Mouse (Mus musculus) kidney, adult 8-10 months (tissue): ENCODE data around the gene Dpp3.
"Not testable (repeated sequence)": the region's sequence is repeated elsewhere in the genome, so short reads cannot be mapped to it uniquely, and the experiment has no call there.

Experiments
- DNase-seq, 2 experiments: peaks; one replicate each; pipeline ENCODE4 v3.0.0; 2022

Dpp3 gene

DNA sequence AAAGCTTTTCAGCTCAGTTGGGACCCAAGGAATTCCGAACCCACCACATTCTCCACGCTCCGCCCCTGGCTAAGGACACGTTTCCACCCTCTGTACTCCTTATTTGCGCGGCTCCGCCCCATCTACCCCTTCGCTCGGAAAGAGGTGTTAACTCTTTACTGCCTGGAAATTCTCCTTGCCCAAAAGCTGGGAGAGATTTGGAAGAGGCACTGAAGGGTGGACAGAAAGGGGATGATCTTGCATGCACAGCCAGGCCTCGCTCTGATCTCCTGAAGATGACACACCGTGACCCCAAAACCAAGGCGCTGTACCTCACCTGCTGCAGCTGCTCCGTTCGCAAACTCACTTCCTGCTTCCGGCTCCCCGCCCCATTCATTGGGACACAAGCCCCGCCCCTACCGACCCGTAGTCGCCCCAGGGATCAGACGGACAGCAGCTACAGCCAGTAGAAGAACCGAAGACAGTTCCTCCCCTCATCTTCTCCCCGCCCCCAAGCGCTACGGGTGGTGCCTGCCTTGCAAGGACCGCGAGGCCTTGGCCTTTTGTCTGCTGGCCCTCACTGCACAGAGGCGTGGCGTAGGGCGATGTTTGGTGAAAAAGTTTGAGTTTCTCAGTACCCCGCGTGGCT, at the start of gene Dpp3:
Gene Dpp3, minus strand, starts transcription at position 384 of the 628 bp plus-strand sequence.
- DNase-seq: peak; percentile 98 to 99

DNA sequence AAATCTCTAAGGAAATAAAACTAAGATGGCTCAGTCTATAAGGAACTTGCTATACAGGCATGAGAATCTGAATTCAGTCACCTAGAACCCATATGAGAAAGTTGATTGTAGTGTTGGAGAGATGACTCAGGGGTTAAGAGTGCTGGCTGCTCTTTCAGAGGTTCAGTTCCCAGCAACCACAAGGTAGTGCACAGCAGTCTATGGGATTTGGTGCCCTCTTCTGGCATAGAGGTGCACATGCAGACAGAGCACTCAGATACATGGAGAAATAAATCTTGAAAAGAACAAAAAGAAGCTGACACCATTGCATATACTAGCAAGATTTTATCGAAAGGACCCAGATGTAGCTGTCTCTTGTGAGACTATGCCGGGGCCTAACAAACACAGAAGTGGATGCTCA, 40.1 kb upstream of the Dpp3 start:
- DNase-seq: no peak

DNA sequence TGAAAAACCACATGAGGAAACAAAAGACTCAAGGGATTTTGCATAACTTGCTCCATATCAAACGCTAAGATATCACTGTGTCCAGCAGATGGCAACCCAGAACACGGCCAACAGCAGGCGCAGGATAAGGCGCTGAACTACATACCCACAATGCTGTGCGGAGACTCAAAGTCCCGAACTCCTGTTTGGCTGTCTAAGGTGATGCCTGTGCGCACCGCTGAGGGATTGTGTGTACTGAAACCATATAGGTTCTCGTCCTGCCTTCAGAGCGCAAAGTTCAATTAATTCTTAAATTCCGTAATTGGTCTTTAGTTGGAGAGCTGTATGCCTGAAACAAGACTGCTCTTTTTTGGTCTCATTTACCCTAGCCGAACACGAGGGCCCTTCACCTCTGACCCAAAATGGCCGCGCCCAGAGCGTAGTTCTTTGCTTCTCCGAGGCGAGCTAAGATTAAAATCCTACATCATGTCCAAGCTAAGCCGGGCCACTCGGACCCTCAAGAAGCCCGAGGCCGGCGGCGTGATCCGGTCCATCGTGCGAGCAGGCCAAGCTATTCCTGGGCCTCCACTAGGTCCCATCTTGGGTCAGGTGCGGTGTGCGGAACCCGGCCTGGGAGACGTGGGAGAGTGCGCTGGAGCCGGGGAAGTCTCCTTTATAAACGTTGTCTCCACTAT, 34.0 kb upstream of the Dpp3 start, which contains the start of gene Mrpl11:
Gene Mrpl11, plus strand, starts transcription at position 220 of the 674 bp plus-strand sequence.
- DNase-seq: peak; percentile 91 to 94

DNA sequence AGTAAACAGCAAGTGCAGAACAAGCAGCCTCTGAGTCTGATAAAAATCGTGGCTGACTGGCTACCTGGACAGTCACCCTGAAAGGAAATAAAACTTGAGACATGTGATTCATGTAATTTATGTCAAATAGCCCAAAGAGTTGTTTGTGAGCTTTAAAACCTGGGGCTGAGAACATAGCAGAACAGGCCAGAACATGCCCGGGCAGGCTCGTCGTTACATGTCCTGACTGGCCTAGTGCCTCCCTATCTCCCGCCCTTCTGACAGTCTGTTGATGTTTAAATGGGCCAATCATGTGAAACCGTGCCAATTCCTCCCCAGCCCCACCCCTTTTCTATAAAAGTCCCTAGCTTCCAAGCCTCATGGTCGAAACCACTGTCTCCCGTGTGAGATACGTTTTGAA, 20.6 kb upstream of the Dpp3 start:
- DNase-seq: not testable (repeated sequence)

DNA sequence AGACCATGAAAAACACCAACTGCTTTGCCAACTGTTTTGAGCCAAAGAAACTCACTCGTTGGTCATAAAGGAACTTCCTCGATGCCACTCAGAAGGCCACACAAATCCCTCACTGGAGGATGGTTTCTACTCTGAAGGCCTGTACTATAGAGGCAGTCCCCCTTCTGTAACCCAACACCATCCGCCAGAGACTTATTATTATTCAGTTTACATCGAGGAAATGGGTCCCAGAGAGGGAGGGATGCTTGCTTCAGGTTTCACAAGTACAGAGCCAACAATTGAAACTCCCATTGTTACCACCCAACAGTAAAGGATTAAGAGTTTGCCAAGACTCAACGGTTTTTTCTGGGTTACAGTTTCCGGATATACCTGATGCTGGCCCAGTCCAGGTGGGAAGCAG, 17.5 kb upstream of the Dpp3 start:
- DNase-seq: no peak

DNA sequence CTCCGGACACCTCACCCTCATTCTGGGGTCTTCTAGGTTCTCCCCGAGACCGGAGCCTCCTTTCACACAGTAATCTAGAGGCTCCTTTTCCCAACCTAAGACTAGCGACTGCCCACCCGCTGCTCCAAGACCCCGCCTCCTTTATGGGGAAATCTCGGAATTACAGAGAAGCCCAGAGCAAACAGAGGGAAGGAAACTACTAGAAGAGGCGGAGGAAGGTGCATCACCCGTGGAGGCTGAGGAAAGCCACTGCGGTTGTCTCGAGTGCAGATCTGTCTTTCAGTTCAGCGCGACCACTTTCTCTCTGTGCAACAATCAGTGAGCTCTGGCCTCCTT, 15.1 kb upstream of the Dpp3 start:
- no peak for DNase-seq

DNA sequence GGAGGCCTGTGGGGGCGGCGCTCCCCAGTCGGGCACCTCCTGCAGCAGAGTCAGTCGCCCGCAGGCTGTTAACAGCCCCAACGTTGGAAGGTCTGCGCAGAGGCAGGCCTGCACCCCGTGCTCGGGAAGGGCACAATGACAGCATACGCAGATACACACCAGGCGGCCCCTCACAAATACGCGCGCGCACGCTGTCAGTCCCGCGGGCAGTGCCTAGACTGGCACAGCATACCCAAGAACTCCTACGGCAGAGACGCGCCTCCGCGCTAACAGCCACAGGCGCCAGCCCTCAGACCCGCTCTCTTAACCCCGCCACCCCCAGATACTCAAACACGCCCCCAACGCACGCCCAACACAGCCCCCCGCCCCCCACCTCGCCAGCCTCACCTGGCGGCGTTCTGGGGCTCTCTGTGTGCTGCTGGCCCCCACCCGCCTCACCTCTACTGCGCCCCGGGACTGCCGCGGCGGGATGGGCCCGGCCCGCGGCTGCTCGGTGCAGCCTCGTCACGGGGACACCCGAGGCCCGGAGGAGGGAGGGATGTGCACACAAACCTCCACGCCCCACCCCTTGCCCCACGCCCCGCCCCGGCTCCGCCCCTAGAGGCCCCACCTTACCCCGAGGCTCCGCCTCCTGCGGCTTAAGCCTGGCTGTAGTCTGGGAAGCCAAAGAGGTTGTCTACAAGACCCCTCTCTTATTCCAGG, 14.6 kb upstream of the Dpp3 start, which contains the start of gene Peli3:
Gene Peli3, minus strand, starts transcription at position 577 of the 702 bp plus-strand sequence.
- DNase-seq: peak; percentile 51 to 63

DNA sequence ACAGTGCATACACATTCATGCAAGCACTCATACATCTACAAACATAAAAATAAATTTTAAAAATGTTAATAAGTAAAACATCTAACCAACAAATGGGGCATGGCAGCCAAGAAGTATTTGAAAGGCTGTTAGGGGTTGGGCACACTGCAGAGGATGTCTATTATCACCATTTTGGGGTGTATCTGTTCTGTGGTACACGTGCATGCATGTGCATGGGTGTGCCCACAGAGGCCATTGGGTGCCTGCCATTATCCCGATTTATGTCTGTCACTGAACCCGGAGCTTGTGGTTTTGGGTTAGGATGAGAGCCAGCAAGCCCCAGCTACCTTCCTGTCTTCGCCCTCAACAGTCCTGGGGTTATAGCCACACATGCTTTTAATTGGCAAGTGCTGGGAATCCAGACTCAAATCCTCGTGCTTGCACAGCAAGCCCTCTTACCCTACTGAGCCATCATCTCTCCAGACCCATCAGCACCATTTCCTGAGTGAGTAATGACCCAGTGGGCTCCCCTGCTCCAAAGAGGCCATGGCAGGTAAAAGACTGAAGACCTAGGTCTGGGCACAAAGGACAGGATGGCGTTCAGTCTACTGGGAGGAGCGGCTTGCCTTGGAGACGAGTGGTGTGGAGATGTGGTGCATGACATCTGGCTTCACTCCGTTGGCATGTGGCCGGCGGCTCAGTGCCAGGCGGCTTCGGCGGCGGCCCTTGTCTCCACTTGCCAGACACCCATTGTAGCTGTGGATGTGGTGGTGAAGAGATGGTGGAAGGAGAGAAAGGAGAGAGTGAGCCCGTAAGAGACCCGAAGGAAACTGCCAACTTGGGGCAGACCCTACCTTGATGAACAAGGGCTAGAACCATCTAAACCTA, 9.6 kb upstream of the Dpp3 start:
- no peak for DNase-seq

DNA sequence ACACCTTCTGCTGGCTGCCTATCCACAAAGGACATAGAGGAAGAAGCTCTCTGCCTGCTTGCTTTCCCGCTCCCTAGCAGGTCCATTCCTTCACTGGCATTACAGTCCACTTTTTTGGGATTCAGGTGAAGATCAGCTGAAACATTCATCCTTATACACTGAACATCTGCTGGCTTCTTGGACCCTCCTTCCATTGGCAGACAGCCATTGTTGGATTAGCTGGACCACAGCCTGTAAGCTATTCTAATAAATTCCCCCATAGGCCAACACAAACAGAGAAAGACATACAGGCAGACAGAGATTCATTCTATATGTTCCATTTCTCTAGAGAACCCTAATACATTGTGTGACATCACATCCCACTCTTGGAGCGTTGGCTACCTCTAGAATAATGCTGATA, 8.8 kb upstream of the Dpp3 start:
- DNase-seq: no peak

DNA sequence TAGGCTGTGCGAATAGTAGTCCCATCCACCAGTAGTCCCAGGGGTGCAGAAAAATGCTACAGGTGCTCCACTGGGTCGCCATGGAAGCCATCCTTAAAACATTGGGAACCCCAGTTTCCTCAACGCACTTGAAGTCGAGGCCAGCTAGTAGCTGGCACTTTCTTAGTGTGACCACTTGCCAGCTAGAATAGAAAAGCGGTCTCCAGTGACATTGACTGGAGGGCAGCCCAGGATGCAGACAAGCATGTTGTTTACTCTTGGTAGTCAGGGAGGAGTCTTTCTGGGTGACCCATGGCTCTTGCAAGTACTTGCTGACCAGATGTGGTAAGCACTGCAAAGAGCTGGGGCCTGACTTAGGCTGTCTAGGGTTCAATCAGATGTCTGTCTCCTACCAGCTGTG, 694 bp upstream of the Dpp3 start:
- no peak for DNase-seq

DNA sequence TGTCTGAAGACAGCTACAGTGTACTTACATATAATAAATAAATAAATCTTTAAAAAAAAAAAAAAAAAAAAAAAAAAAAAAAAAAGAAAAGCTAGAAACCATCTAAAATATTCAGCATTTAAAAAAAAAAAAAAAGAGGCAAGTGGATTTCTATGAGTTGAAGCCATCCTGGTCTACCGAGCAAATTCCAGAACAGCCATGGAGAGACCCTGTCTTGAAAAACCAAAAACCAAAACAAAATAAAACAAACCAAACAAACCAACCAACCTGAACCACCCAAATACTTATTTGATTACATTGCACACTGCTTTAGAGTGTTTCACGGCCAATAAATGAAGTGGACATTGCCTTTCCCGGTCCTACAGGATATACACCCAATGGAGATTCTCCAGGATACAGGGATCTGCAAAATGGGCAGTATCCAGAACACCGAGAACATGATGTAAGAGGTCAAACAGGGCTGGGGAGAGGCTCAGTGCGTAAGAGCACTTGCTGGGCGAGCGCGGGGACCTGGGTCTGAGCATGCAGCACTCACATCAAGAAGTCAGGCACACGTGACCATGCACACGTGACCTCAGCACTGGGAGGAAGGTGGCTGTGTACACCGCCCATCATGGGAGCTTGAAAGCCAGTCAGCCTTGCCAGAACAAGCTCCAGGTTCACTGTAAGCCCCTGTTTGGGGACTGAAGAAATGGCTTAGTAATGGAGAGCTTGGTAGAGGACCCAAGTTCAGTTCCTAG, 2.8 kb downstream of the Dpp3 start:
- no peak for DNase-seq

DNA sequence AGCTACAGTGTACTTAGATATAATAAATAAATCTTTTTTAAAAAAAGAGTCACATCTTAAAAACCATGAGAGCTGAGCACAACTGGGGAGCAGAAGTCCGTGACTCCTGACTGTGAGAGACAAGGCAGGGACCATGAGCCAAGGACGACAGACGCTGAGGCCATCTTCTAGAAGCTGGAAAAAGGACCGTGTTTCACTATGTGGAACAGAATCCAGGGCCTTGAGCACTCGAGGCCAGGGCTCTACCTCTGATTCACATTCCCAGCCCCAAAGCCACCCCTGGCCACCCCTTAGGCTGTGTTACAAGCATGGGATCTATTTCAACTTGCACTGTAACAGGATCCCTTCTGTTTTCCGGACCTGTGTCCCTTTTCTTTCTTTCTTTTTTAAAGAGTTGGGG, 8.4 kb downstream of the Dpp3 start:
- no peak for DNase-seq

DNA sequence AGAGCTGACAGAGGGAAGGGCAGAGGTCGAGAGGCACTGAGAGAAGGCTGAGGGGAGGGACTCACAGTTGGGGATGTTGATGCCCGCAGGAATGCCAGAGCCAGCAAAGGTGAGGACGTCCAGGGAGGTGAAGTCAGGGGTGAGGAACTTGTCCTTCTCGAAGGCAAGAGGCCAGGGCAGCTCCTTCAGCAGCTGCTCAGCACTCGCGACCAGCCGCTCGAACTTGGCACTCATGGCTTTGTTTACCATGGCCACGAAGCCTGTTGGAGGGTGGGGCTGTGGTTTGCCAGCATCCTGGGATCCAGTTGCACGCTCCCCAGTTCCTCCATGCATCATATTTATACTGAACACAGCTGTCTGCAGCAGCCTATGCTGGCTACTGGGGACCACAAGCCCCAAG, 11.3 kb downstream of the Dpp3 start:
- DNase-seq: no peak

DNA sequence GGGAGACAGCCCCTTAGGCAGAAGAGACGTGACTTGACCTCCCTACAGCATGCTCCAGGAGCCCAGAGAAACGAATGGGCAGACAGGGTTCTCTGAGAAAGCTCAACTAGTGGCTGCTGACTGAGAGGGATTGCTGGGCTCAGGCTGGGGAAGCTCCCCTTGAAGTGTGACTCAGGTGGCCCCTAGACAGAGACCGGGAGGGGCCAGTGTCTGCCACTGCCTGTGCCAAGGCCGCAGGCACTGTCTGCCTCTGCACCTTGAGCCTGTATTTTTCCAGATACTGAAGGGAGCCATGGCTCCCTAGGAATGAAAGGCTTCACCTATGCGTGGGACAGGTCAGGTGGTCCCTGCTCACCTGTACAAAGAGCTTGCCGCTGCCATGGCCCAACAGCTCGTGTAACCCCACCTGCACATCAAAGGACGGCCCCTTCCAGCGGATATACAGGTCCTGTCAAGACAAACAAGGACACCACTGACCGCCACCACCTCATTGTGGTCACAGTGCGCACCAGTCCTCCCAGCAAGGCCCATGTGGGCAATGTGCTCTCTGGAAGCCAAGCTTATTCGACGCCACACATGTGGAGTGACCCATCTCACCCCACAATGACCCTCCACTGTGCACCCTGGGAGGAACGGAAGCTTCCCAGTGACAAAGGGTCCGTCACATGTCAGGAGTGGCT, 12.0 kb downstream of the Dpp3 start:
- DNase-seq: no peak

DNA sequence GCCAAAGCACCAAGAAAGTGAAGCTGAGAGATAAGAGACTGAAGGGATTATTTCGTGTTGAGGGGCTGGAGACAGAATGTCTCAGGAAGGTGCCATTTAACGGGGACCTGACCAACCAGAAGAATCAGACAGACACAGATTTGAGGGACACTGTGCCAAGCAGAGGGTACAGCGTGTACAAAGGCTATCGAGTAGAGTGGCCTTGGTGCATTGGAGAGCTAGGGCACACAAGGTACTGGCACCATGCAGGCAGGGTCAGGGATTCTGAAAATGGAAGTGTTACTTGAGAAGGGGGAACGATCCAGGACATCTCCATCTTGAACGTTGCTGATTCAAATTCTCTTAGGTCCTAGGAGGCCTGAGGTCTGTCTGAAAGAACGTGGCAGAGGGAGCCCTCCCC, 18.7 kb downstream of the Dpp3 start:
- DNase-seq: no peak

DNA sequence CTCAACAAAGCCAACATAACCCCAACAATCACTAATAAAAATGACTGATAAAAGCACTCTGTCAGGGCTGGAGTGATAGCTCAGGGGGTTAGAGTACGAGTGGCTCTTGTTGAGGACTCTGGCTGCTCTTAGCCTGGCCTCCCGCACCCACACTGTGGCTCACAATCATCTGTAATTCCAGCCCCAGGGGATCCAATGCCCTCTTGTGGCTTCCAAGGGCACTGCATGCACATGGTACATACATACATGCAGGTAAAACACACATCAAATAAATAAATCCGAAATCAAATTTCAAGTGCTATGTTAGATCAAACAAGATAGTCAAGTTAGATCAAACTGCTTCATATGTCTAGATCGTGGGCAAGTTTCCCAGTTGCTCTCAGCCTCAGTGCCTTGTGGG, 20.0 kb downstream of the Dpp3 start:
- peak in 1 of 2 experiments; percentile 59 for DNase-seq

DNA sequence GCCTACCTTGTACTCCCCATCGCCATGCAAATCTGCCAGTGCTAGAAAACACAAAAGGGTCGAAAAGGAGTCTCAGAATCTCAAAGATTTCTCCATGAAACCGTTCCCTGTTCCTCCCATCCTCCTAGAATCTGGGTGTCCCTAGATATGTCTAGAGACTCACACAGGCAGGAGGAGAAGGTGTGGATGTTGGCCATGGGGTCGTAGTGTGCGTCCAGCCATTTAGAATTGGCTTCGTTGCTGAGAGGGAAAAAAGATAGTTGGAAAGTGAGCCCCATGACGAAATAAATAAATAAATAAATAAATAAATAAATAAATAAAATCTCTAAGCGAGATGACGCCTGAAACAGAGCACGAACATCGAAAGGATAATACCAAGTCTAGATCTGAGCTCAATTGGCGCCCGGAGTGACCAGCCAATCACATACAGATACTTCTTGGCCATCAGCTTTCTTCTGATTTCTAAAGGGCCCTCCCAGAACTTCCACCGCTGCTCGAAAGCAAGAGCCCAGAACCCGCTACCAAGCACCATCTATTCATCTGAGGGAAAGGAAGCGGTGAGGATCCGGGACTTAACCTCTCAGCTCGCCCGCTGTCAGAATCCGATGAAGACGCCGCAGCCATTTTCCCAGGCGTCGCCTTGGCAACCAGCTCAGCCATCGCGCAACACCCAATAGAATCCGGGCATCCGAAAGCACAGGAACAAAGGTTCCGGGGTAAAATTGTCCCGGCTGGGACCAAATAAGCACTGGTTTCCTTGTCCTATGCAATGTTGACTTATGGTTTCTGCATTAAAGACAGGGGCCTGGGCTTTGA, 21.9 kb downstream of the Dpp3 start, which contains the start of gene Bbs1:
Gene Bbs1, minus strand, starts transcription at position 650 of the 816 bp plus-strand sequence.
- DNase-seq: peak; percentile 60 to 79

DNA sequence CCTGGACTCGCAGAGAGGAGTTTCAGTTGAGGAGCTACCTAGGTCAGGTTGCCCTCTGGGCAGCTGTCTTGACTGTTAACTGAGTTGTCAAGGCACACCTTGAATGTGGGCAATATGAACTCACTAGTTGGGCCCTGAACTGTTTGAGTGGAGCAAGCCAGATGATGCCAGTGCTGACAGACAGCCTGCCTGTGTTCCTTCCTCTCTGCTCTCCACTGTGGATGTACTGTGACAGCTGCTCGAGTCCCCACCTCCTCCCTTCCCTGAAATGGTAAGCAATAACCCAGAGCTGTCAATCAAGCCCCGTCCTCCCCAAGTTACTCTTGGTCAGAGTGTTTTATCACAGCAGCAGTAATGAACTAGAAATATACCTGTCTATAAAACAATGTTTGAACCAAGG, 28.2 kb downstream of the Dpp3 start:
- DNase-seq: no peak

DNA sequence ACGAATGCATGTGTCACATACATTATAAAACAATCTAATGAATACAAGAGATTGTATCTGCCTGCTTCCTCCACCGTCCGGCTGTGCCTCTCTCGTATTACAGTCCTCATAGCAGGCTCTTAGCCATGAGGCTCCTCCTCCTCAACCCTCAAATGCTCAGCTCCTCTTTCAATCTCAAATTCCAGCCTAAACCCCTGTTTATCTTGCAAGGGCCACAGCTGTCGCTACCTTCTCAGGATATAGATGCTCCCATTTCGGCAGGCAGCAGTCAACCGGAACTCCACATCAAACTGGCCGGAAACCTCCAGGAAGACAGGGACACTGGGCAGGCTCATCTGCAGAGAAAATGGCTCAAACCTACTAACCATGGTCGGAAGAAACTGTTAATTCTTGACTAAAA, 29.1 kb downstream of the Dpp3 start:
- DNase-seq: no peak

DNA sequence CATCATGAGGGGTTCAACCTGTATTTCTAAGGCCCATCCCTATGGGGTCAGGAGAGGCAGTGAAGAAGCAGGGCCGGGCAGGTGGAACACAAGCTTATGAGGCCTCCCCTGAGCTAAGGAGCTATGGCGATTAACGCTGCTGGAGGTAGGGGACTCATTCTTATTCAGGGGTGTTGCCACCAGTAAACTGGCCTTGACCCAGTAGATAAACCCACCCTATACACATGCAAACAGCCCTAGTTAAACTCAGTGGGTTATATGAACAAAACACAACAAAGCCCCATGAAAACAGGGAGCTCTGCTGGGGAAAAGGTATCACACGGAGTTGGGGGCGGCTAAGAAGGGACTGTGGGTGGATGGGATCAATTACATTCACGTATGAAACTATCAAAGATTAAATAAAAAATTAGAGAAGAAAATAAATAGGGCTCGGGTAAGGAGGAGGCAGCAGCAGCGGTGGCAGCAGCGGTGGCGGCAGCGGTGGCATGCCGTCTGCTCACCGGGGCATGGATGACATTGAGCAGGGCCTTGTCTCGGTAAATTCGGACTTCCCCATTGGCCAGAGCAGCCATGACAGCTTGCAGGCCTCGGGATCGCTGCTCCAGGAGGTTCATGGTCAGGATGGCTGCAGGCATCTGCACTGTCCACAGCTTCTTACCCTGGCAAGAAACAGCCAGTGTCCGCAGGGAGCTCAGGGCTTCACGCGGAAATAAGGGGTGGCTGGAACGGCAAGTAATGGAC, 31.1 kb downstream of the Dpp3 start:
- DNase-seq: no peak
